Mouse (Mus musculus) liver, embryonic 11.5 days (tissue): ENCODE measurements around the gene Tmed5. TPM values are rescaled to one million over a fixed set of nuclear protein-coding genes. Genes with fewer than 3 reads are reported as not detected.
"Not testable (repeated sequence)": the region's sequence is repeated elsewhere in the genome, so short reads cannot be mapped to it uniquely, and the experiment has no call there.

Source experiments
- ATAC-seq: fragments of 200-750 bp; cut with Nextera tagmentation; replicated peaks from 2 replicates; pipeline ENCODE4 v1.8.0; 2017; ENCODE audit warnings: moderate number of reproducible peaks, mild to moderate bottlenecking, moderate TSS enrichment, moderate library complexity; ENCODE audit not compliant: low FRiP score
- DNase-seq: peaks from one replicate; pipeline ENCODE4 v3.0.0-alpha.2; 2017; ENCODE audit warnings: low spot score
- H3K27ac ChIP-seq: fragments of 300-500 bp; sonication (generic); 2 replicates; pipeline ENCODE4 v1.5.1; 2014; ENCODE audit warnings: mild to moderate bottlenecking, low read depth, low read length, control low read depth
- H3K27me3 ChIP-seq: fragments of 300-500 bp; sonication (generic); replicated peaks from 2 replicates; pipeline ENCODE4 v1.6.1; 2014; ENCODE audit warnings: low read length, mixed read lengths; ENCODE audit not compliant: control insufficient read depth, insufficient read depth
- H3K36me3 ChIP-seq: fragments of 300-500 bp; sonication (generic); 2 replicates; pipeline ENCODE4 v1.6.1; 2014; ENCODE audit warnings: mild to moderate bottlenecking, low read length, moderate library complexity, mixed read lengths; ENCODE audit not compliant: control insufficient read depth, insufficient read depth
- H3K4me1 ChIP-seq: fragments of 300-500 bp; sonication (generic); replicated peaks from 2 replicates; pipeline ENCODE4 v1.6.1; 2014; ENCODE audit warnings: low read length, mixed read lengths; ENCODE audit not compliant: control insufficient read depth, insufficient read depth
- H3K4me2 ChIP-seq: fragments of 300-500 bp; sonication (generic); 2 replicates; pipeline ENCODE4 v1.6.1; 2014; ENCODE audit warnings: mild to moderate bottlenecking, control low read depth, moderate library complexity
- H3K4me3 ChIP-seq: fragments of 300-500 bp; sonication (generic); 2 replicates; pipeline ENCODE4 v1.5.1; 2014; ENCODE audit warnings: low read depth, low read length, control low read depth
- H3K9ac ChIP-seq: fragments of 300-500 bp; sonication (generic); 2 replicates; pipeline ENCODE4 v1.6.1; 2014; ENCODE audit warnings: low read depth, low read length, control low read depth
- H3K9me3 ChIP-seq: fragments of 300-500 bp; sonication (generic); 2 replicates; pipeline ENCODE4 v1.6.1; 2016; ENCODE audit warnings: low read length, inconsistent platforms, mixed read lengths; ENCODE audit not compliant: control insufficient read depth
- whole genome bisulfite sequencing: fragments of 180-500 bp; shearing (Covaris S2); extraction: QIAGEN DNeasy Blood & Tissue Kit; methylation state at CpG from one replicate; pipeline ENCODE4 v1.1.7; 2014; 5-methylcytosine and 5-hydroxymethylcytosine counted together
- polyA plus RNA-seq: library from polyadenylated mRNA; unstranded; fragments of >200 nt; fragmentation: Nextera tagmentation; extraction: Ambion mirVana; gene quantifications from 2 replicates; pipeline ENCODE4 v1.2.1, GENCODE M21; 2014

Tmed5 gene
- polyA plus RNA-seq, 1 experiment from 2014 or later = 46.8 TPM

GRCm38 (mm10) chr5:108104306-108104705, 28.1 kb downstream of the Tmed5 start:
- Histone ChIP-seq H3K4me1 (no peaks in the 10 kb centered on the region), H3K27me3 (no peaks in the 10 kb centered on the region), H3K36me3 (peaks cover 21% of the 10 kb centered on the region; the same call in 1 of the 2 replicates), H3K4me3 (no peak overlapping the region), H3K9ac (no peak overlapping the region), H3K9me3 (no peaks in the 10 kb centered on the region), H3K4me2 (no peak overlapping the region), H3K27ac (no peak overlapping the region)
- DNase-seq (no peak), ATAC-seq (no peak)
- WGBS = 85% methylated on average over 5 of the region's 5 CpGs

DNA sequence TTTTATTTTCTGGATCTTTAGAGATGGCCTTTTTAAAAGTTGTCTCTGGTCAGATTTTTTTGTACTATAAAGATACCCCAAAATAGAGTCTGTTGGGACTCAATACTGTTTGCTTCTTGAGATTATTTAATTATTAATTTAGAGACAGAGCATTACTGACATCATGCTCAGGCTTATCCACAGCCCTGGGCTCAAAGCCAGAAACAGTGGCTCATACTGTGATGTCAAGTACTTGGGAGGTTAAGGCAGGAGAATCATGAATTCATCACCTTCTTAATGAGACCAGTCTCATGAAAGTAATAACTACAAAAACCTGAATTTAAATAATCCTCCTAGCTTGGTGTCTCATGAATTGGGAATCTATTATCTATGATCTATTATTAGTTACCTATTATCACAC, 32.2 kb downstream of the Tmed5 start:
- Histone ChIP-seq H3K36me3 (peaks cover 19% of the 10 kb centered on the region; the same call in 1 of the 2 replicates), H3K4me1 (no peaks in the 10 kb centered on the region), H3K4me3 (no peak overlapping the region), H3K4me2 (no peak overlapping the region), H3K27ac (no peak overlapping the region), H3K9ac (no peak overlapping the region), H3K9me3 (no peaks in the 10 kb centered on the region), H3K27me3 (no peaks in the 10 kb centered on the region)
- DNase-seq (no peak), ATAC-seq (no peak)

DNA sequence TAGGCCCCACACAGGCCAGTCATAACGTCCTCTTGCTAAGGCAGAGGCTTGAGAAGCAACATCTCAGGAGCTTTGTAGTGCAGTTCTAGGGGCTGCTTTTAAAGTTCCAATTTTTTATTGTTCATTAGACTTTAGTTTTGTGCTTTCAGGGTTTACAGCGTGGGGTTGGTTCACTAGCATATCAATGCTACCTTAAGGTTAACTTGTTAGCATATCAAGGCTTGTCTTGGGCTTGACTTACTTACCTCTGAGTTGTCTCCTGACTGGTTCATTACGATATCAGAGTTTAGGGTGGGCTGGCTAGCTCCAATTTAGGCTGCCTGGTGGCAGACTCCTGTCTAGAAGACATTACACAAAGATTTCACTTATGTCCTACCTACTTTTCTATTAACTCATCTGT, 34.7 kb downstream of the Tmed5 start:
- no peak for DNase-seq
- peaks cover 18% of the 10 kb centered on the region for H3K36me3 ChIP-seq

GRCm38 (mm10) chr5:108092731-108093130, 39.7 kb downstream of the Tmed5 start:
- not testable (repeated sequence) for ATAC-seq, H3K4me1 ChIP-seq, H3K27me3 ChIP-seq, H3K27ac ChIP-seq, H3K4me2 ChIP-seq, H3K9ac ChIP-seq, H3K9me3 ChIP-seq, H3K4me3 ChIP-seq, DNase-seq
- peaks cover 24% of the 10 kb centered on the region for H3K36me3 ChIP-seq
- WGBS = 91% methylated on average over 8 of the region's 8 CpGs

More for the DNA sequence above, 34.7 kb downstream of the Tmed5 start:
- H3K9ac ChIP-seq = no peak overlapping the region
- H3K27me3 ChIP-seq = no peaks in the 10 kb centered on the region
- ATAC-seq = no peak
- 87% methylated on average over 3 of the region's 3 CpGs for WGBS
- H3K27ac ChIP-seq = no peak overlapping the region
- no peaks in the 10 kb centered on the region for H3K4me1 ChIP-seq
- H3K9me3 ChIP-seq = no peaks in the 10 kb centered on the region
- no peak overlapping the region for H3K4me3 ChIP-seq
- H3K4me2 ChIP-seq = no peak overlapping the region

DNA sequence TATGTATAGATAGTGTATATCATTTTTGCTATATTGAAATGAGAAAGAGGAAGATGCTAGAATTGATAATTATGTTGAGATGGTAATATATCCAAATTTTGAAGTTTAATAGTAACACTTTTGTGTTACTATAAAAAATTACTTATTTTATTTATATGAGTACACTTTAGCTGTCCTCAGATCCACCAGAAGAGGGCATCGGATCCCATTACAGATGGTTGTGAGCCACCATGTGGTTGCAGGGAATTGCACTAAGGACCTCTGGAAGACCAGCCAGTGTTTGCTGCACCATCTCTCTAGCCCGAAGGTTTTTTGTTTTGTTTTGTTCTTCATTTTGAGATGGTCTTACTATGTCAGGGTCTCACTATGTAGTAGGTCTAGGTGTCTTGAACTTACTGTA, 47.0 kb downstream of the Tmed5 start:
- DNase-seq = no peak
- Histone ChIP-seq H3K27me3 (no peaks in the 10 kb centered on the region), H3K9me3 (no peaks in the 10 kb centered on the region), H3K4me1 (no peaks in the 10 kb centered on the region), H3K27ac (no peak overlapping the region), H3K36me3 (peaks cover 25% of the 10 kb centered on the region), H3K4me3 (no peak overlapping the region), H3K4me2 (no peak overlapping the region), H3K9ac (no peak overlapping the region)
- no peak for ATAC-seq
- 83% methylated on average over 2 of the region's 2 CpGs for WGBS

- WGBS = 43% methylated on average over 2 of the region's 2 CpGs
- no peak for ATAC-seq
- peaks cover 19% of the 10 kb centered on the region for H3K36me3 ChIP-seq
Measured at GRCm38 (mm10) chr5:108082380-108082779, 50.0 kb downstream of the Tmed5 start.

DNA sequence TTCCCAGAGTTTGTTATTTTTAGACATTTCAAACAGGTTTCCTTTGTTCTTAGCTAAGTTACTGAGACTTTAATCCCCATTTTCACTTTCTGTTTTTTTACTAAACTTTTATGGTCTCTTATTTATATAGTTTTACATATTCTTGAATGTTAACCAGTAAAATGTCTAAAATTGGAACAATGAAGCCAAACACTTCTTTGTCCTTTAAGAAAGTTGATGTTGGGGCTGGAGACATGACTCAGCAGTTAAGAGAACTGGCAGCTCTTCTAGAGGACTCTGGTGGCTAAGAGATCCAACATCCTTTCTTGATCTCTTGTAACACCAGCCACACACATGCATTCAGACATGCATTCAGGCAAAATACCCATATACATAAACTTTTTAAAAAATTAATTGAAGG, 52.8 kb downstream of the Tmed5 start:
- H3K4me1 ChIP-seq = no peaks in the 10 kb centered on the region
- DNase-seq (no peak), ATAC-seq (no peak)
- H3K4me2 ChIP-seq = no peak overlapping the region
- H3K9me3 ChIP-seq = no peaks in the 10 kb centered on the region
- H3K9ac ChIP-seq = no peak overlapping the region
- H3K36me3 ChIP-seq = peaks cover 25% of the 10 kb centered on the region
- no peak overlapping the region for H3K27ac ChIP-seq
- no peaks in the 10 kb centered on the region for H3K27me3 ChIP-seq
- H3K4me3 ChIP-seq = no peak overlapping the region

More at GRCm38 (mm10) chr5:108082380-108082779, 50.0 kb downstream of the Tmed5 start:
- H3K4me2 ChIP-seq = no peak overlapping the region
- H3K27ac ChIP-seq = no peak overlapping the region
- no peaks in the 10 kb centered on the region for H3K9me3 ChIP-seq
- H3K4me1 ChIP-seq = no peaks in the 10 kb centered on the region
- no peaks in the 10 kb centered on the region for H3K27me3 ChIP-seq
- no peak overlapping the region for H3K9ac ChIP-seq
- H3K4me3 ChIP-seq = no peak overlapping the region
- no peak for DNase-seq

DNA sequence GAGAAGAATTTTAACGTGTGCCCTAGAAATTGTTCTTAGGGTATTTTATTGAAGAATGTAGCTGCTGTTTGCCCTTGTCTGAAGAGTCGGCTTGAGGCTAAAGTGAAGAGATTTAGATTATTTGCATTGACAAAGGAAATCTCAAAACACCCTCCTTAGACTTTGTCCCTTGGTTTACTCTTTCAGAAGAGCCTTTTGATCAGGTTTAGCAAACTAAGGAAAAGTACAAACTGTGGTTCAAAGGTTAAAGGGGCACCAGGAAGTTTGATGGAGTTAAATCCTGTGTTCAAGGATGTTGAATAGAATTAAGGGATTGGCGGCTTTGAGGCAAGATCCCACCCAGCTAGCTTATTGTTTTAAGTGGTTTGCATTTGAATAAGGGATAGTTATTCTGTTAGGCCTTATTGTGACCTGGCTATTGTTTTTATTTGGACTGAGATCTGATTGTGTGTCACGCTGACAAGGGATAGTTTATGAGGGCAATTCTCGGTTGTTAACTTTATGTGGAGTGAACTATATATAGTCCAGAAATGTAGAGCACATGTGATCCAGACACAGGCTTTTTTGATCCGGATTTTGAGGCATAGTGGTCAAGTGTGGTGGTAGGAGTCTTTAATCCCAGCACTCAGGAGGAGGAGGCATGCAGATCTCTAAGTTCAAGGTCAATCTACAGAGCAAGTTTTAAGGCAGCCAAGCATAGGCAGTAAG, 55.4 kb downstream of the Tmed5 start:
- Histone ChIP-seq H3K9ac (no peak overlapping the region), H3K4me3 (no peak overlapping the region), H3K4me2 (no peak overlapping the region), H3K27ac (no peak overlapping the region), H3K9me3 (no peaks in the 10 kb centered on the region), H3K36me3 (peaks cover 34% of the 10 kb centered on the region), H3K4me1 (no peaks in the 10 kb centered on the region), H3K27me3 (no peaks in the 10 kb centered on the region)
- ATAC-seq (no peak), DNase-seq (no peak)
- 80% methylated on average over 6 of the region's 6 CpGs for WGBS

- Histone ChIP-seq H3K27me3 (no peaks in the 10 kb centered on the region), H3K4me1 (no peaks in the 10 kb centered on the region), H3K4me2 (no peak overlapping the region), H3K4me3 (no peak overlapping the region), H3K27ac (no peak overlapping the region), H3K9ac (no peak overlapping the region), H3K36me3 (peaks cover 31% of the 10 kb centered on the region), H3K9me3 (no peaks in the 10 kb centered on the region)
- DNase-seq (no peak), ATAC-seq (no peak)
Measured at GRCm38 (mm10) chr5:108076241-108076640, 56.2 kb downstream of the Tmed5 start.
